Mouse (Mus musculus) c-Kit-positive CD71-negative TER-119-negative erythroid progenitor cells, embryonic 14.5 days (primary cell): ENCODE measurements around the gene Casp2.
A peak's percentile ranks its signal among the peaks of the same experiment; 100 is the strongest.

Experiments used
- DNase-seq: peaks from one replicate; pipeline ENCODE4 v3.0.0-alpha.2; 2013; ENCODE audit warnings: low read depth

The Casp2 gene

GRCm38 (mm10) chr6:42264626-42265312 is at the start of gene Casp2:
Casp2 (plus strand) TSS chr6:42264985.
- DNase-seq, result peak; percentile 96

- no peak for DNase-seq
These were observed 49.8 kb upstream of the Casp2 start, which contains the start of gene Tas2r144 for GRCm38 (mm10) chr6:42215028-42215427. Tas2r144 (plus strand) TSS chr6:42215328.

- no peak for DNase-seq
These were observed 42.5 kb upstream of the Casp2 start for GRCm38 (mm10) chr6:42222286-42222685.

GRCm38 (mm10) chr6:42225046-42225445 is 39.7 kb upstream of the Casp2 start:
- no peak for DNase-seq

GRCm38 (mm10) chr6:42227240-42228101 is 37.3 kb upstream of the Casp2 start:
- DNase-seq, result peak; percentile 73

- DNase-seq, result no peak
These were observed 35.2 kb upstream of the Casp2 start for GRCm38 (mm10) chr6:42229610-42230009.

- no peak for DNase-seq
These were observed 33.6 kb upstream of the Casp2 start for GRCm38 (mm10) chr6:42231191-42231590.

- no peak for DNase-seq
These were observed 27.4 kb upstream of the Casp2 start for GRCm38 (mm10) chr6:42237276-42237805.

- no peak for DNase-seq
These were observed 23.3 kb upstream of the Casp2 start for GRCm38 (mm10) chr6:42241311-42242045.

- peak; percentile 86 for DNase-seq
These were observed 19.0 kb upstream of the Casp2 start, which contains the start of gene Gstk1 for GRCm38 (mm10) chr6:42245711-42246353. Gstk1 (plus strand) TSS chr6:42245935.

- no peak for DNase-seq
These were observed 17.6 kb upstream of the Casp2 start for GRCm38 (mm10) chr6:42247173-42247572.

- no peak for DNase-seq
These were observed 16.8 kb upstream of the Casp2 start for GRCm38 (mm10) chr6:42247981-42248380.

- no peak for DNase-seq
These were observed 13.0 kb upstream of the Casp2 start for GRCm38 (mm10) chr6:42251791-42252190.

- DNase-seq, result no peak
These were observed 11.7 kb upstream of the Casp2 start for GRCm38 (mm10) chr6:42253103-42253502.

- peak; percentile 50 for DNase-seq
These were observed 7.4 kb upstream of the Casp2 start for GRCm38 (mm10) chr6:42257303-42257863.

GRCm38 (mm10) chr6:42260430-42260829 is 4.4 kb upstream of the Casp2 start:
- no peak for DNase-seq

- DNase-seq, result no peak
These were observed 3.1 kb upstream of the Casp2 start, which contains the start of gene Tmem139 for GRCm38 (mm10) chr6:42261524-42262170. Tmem139 (plus strand) TSS chr6:42261970.

GRCm38 (mm10) chr6:42265391-42266330 is 876 bp downstream of the Casp2 start:
- peak; percentile 23 for DNase-seq

- no peak for DNase-seq
These were observed 6.0 kb downstream of the Casp2 start for GRCm38 (mm10) chr6:42270817-42271216.
